Mouse (Mus musculus): Measurements from ENCODE around the gene Dpy19l3. TPM values are rescaled to one million over a fixed set of nuclear protein-coding genes. Genes with fewer than 3 reads are reported as not detected.
A peak's percentile ranks its signal among the peaks of the same experiment; 100 is the strongest.

Dpy19l3 gene
- polyA plus RNA-seq (2015; fragmentation: Nextera tagmentation; extraction: Ambion mirVana), result 6.6 and 10.2 TPM in 2 replicates

DNA sequence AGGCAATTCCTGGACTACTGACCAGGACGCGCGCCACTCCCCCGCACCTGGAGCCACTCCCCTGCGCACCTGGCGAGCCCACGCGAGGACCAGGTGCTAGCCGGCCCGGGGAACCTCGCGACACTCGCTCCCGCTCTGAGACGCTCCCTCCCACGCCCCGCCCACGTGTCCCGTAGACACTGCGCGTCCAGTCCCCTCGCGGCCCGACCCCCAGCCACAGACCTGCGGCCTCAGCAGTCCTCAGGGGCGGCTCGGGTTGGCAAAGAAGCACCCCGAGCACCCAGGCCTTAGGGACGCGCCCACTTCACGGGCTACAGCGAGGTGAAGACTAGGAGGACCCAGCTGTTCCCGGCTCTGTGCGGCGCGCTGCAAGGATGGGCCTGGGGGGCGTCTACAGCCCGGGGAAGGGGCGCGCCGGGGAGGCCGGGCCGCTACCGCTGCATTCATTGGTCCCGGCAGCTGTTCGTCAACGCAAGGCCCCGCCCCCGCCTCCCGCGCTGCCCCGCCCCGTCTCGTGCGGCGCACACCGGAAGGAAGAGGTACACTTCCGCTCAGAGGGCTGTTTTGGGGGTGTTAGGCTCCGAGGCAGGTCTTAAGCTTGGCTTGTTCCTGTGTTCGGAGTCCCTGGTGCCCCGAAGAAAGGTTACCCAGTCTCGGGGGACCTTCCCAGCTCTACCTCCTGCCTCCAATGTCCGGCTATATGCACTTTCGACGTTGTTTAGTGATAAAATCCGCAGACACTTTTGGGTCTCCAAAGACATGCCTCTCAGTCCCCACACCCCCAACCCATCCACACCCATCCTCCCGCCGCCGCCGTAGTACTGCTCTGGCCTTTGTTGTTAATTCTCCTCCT lies at the start of gene Dpy19l3:
Gene Dpy19l3, minus strand, starts transcription at position 422 of the 853 bp plus-strand sequence.
- Histone ChIP-seq H3K9ac (peak within 1 kb of the TSS; percentile 74), H3K4me3 (replicated peaks) (peak within 1 kb of the TSS; percentile 74), H3K27me3 (no peaks in the 10 kb centered on the region), H3K36me3 (peaks cover 9% of the 10 kb centered on the region), H3K9me3 (replicated peaks) (no peaks in the 10 kb centered on the region), H3K4me1 (replicated peaks) (peaks cover 23% of the 10 kb centered on the region), H3K27ac (peak within 1 kb of the TSS; percentile 29; the same call in 1 of the 2 replicates), H3K4me2 (peak within 1 kb of the TSS; percentile 97)
- WGBS (ENCODE audit: insufficient replicate concordance), result 1% methylated on average over 67 of the region's 70 CpGs
- ATAC-seq (ENCODE audit: low read depth) (peak; percentile 90), DNase-seq (peak; percentile 83)

DNA sequence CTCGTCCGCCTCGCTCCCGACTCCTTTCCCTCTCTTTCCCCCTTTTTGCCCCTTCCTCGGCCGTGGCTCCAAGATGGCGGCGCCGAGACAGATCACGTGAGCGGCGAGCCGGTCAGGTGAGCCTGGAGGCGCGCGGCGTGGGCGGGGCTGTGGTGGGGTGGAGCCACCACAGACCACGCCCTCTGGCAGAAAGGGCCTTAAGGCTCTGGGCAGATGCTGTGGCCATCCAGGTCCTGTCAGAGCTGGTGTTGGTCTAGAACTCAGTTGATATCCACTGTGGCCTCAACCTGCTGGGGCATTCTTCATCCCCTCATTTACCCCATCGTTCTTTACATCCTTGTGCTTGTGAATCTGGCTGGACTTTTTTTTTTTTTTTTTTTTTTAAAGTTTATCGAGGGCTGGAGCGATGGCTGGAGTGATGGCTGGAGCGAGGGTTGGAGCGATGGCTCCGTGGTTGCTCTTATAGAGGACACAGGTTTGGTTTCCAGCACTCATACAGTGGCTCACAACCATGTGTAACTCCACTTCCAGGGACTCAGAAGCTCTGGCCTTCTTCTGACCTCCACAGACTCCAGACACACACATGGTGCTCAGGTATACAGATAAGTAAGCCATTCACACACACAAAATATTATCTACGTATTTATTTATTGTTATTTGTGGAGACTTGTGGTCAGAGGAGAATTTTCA lies 48.8 kb upstream of the Dpy19l3 start, which contains the start of gene Zfp507:
Gene Zfp507, minus strand, starts transcription at position 98 of the 690 bp plus-strand sequence.
- ATAC-seq (ENCODE audit: low read depth), result peak; percentile 89
- 21% methylated on average over 22 of the region's 26 CpGs for WGBS (ENCODE audit: insufficient replicate concordance)
- Histone ChIP-seq H3K4me2 (peak within 1 kb of the TSS; percentile 94), H3K9ac (peak within 1 kb of the TSS; percentile 94), H3K4me3 (replicated peaks) (peak within 1 kb of the TSS; percentile 85), H3K27me3 (peaks cover 3% of the 10 kb centered on the region; the same call in 1 of the 2 replicates), H3K4me1 (replicated peaks) (peaks cover 22% of the 10 kb centered on the region; the same call in 1 of the 2 replicates), H3K9me3 (replicated peaks) (no peaks in the 10 kb centered on the region), H3K36me3 (peaks cover 23% of the 10 kb centered on the region), H3K27ac (peak within 1 kb of the TSS; percentile 83)
- DNase-seq, result peak; percentile 75

DNA sequence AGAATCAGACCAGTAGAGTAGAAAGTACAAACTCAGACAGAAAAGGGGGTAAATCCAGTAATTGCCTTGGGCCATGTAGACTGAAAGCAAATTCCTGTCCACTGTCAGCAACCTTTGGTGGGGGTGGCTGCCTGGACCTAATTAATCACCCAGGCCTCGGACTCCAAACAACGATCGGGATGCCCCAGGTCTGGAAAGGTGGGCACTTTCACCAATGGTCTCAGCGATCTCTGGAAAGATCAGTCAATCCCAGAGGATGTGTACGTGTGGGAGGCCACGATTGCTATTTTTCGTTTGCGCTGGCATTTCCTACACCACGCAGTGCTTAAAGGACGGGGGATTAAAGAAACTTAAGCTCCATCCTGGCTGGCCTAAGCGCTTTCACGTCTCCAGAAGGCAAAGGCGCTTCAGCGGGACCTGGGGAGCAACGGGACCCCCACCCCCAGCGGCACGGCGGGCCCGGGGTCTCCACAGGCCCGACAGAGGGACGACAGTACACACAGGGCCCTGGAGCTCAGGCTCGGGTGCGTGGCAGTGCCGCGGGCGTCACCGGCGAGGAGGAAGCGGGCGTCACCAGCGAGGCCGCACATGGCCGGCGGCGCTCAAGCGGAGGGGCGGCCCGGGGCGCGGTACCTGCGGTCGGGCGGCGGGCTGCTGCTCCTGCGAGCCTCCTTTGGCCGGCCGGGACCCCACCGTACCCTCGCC lies 48.1 kb upstream of the Dpy19l3 start:
- Histone ChIP-seq H3K4me1 (replicated peaks) (peaks cover 26% of the 10 kb centered on the region), H3K27me3 (no peaks in the 10 kb centered on the region), H3K4me2 (peak overlapping the region; percentile 94), H3K4me3 (replicated peaks) (peak overlapping the region; percentile 85), H3K9me3 (replicated peaks) (no peaks in the 10 kb centered on the region), H3K27ac (peak overlapping the region; percentile 83), H3K36me3 (peaks cover 30% of the 10 kb centered on the region), H3K9ac (peak overlapping the region; percentile 94)
- WGBS (ENCODE audit: insufficient replicate concordance), result under 1% methylated on average over 43 of the region's 49 CpGs
- ATAC-seq (ENCODE audit: low read depth), result peak; percentile 89
- DNase-seq, result peak; percentile 13

DNA sequence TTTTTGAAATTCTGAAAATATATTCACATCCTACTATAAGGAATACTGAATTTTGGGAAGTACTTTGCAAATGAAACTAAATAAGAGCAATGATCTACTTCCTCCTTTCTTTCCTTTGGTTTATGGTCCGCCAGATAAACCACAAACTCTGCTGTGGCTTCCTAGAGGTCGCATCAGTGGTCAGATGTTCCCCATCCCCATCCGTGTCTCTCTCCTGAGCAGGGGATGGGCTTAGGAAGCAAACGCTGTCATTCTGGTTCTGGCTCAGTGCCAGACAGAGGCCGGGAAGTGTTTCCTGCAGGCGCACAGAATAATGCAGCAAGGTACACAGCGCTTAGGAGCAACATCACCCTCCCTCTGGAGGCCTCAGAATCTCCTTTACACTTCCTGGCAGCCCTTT lies 41.9 kb upstream of the Dpy19l3 start:
- peaks cover 57% of the 10 kb centered on the region for H3K4me1 ChIP-seq (replicated peaks)
- WGBS (ENCODE audit: insufficient replicate concordance), result 26% methylated on average over 7 of the region's 7 CpGs
- no peak for DNase-seq

DNA sequence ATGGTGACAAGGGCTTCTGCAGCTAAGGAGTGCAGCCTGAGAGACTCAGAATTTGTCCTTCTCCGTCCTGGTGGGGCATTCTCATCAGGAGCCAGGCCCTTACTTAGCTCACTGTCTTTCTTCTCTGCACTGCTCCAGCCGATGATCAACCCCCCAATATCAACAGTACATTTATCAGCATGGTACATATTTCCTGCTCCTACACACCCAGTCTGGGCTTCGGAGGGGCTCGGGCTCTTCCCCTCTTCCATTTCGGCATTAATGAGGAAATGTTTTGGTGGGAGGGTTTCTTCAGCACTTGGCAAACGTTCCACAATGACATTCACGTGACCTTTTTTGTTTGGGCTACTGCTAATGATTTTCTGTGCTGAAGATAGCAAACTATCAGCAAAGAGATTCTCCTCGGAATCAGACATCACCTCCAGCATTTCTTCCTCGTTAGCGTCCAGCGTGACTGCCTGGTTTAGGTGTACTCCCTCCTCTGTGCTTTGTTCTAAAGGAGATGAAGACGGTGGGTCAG lies 40.0 kb upstream of the Dpy19l3 start:
- no peaks in the 10 kb centered on the region for H3K27me3 ChIP-seq
- no peak overlapping the region for H3K4me2 ChIP-seq
- no peak overlapping the region for H3K4me3 ChIP-seq (replicated peaks)
- WGBS (ENCODE audit: insufficient replicate concordance), result 47% methylated on average over 12 of the region's 12 CpGs
- no peaks in the 10 kb centered on the region for H3K9me3 ChIP-seq (replicated peaks)
- ATAC-seq (ENCODE audit: low read depth), result 0 out of 2 replicates have a peak, but pooled peaks have one; percentile 35
- H3K27ac ChIP-seq, result no peak overlapping the region
- H3K9ac ChIP-seq, result no peak overlapping the region
- DNase-seq, result no peak
- H3K36me3 ChIP-seq, result peaks cover 90% of the 10 kb centered on the region
- H3K4me1 ChIP-seq (replicated peaks), result peaks cover 54% of the 10 kb centered on the region

More for the DNA sequence above, 41.9 kb upstream of the Dpy19l3 start:
- Histone ChIP-seq H3K9me3 (replicated peaks) (no peaks in the 10 kb centered on the region), H3K27ac (no peak overlapping the region), H3K4me3 (replicated peaks) (no peak overlapping the region), H3K4me2 (no peak overlapping the region), H3K27me3 (no peaks in the 10 kb centered on the region), H3K9ac (no peak overlapping the region), H3K36me3 (peaks cover 84% of the 10 kb centered on the region)
- ATAC-seq (ENCODE audit: low read depth), result no peak

DNA sequence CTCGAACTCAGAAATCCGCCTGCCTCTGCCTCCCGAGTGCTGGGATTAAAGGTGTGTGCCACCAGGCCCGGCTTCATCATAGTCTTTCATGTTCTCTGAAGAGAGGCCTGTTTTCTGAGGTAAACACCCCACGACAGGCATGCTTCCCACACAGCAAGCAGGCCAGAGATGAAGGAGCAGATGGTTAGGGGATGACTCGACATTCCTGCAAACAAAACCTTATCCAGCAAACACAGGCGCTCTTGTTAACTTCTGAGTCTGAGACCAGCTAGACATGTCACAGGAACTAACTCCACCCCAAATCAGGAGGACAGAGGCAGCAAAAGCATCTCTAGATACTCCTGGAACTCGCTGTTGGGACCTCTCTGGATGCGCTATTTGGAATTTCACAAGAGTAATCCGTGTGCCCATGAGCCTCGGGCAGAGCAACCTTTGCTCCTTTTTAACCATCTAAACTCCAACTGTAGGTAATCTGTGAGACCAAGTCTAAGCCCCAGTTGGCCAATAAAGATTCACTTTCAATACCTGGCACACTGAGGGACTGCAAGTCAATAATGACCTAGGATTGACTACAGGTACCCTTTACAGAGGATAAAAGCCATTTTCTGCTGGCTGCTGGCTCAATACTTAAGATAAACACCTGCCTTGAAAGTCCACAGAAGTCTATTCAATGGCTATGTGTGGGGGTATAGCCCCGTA lies 38.0 kb upstream of the Dpy19l3 start:
- H3K27me3 ChIP-seq, result no peaks in the 10 kb centered on the region
- H3K9me3 ChIP-seq (replicated peaks), result no peaks in the 10 kb centered on the region
- DNase-seq, result peak; percentile 58
- 56% methylated on average over 12 of the region's 12 CpGs for WGBS (ENCODE audit: insufficient replicate concordance)
- H3K4me3 ChIP-seq (replicated peaks), result no peak overlapping the region
- H3K9ac ChIP-seq, result no peak overlapping the region
- H3K36me3 ChIP-seq, result peaks cover 89% of the 10 kb centered on the region
- peak; percentile 79 for ATAC-seq (ENCODE audit: low read depth)
- H3K4me1 ChIP-seq (replicated peaks), result peaks cover 46% of the 10 kb centered on the region
- no peak overlapping the region for H3K4me2 ChIP-seq
- peak overlapping the region; percentile 47; the same call in 1 of the 2 replicates for H3K27ac ChIP-seq

DNA sequence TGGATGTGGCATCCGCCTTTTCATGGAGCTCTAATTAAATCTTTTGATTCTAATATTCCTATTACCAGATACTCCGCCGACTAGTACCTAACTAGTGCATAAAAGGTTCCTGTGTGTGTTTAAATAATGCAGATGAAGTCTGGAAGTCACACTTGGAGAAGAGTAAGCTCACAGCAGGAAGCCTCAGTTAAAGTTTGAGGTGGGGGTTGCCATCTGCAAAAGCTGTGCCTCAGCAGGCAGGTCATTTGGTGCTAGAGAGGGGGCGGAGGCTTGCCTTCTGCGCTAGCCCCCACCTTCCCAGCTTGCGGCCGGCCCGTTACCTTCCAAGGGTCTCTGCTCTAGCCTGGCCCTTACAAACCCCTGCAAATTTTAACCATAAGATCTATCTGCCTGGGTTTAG lies 36.7 kb upstream of the Dpy19l3 start:
- WGBS (ENCODE audit: insufficient replicate concordance), result 92% methylated on average over 8 of the region's 8 CpGs
- H3K36me3 ChIP-seq, result peaks cover 87% of the 10 kb centered on the region
- no peak overlapping the region for H3K9ac ChIP-seq
- no peak for ATAC-seq (ENCODE audit: low read depth)
- no peak overlapping the region for H3K4me2 ChIP-seq
- no peak overlapping the region for H3K27ac ChIP-seq
- peaks cover 33% of the 10 kb centered on the region for H3K4me1 ChIP-seq (replicated peaks)
- H3K9me3 ChIP-seq (replicated peaks), result no peaks in the 10 kb centered on the region
- H3K4me3 ChIP-seq (replicated peaks), result no peak overlapping the region
- no peaks in the 10 kb centered on the region for H3K27me3 ChIP-seq
- DNase-seq, result no peak

DNA sequence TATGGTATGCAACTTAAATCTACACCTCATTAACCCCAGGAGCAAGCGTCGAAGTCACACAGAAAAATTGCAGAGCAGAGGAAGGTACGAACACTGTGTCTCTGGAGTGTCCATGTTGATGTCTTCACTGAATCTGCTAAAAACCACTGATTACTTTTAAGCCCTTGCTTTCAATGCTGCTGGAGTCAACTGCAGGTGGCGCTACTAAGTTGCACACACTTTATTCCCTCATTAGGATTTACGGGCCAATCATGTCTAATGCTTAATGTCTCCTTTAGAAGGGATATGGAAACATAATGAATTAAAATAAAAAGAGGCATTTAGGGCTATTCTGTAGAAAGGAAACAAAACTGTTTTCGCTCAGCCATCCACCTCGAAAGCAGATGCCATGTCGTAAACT lies 35.9 kb upstream of the Dpy19l3 start:
- Histone ChIP-seq H3K27me3 (no peaks in the 10 kb centered on the region), H3K4me2 (no peak overlapping the region), H3K36me3 (peaks cover 90% of the 10 kb centered on the region), H3K9ac (no peak overlapping the region), H3K27ac (no peak overlapping the region), H3K4me3 (replicated peaks) (no peak overlapping the region), H3K9me3 (replicated peaks) (no peaks in the 10 kb centered on the region), H3K4me1 (replicated peaks) (peaks cover 33% of the 10 kb centered on the region)
- 88% methylated on average over 8 of the region's 8 CpGs for whole genome bisulfite sequencing (ENCODE audit: insufficient replicate concordance)
- DNase-seq (no peak), ATAC-seq (ENCODE audit: low read depth) (no peak)

DNA sequence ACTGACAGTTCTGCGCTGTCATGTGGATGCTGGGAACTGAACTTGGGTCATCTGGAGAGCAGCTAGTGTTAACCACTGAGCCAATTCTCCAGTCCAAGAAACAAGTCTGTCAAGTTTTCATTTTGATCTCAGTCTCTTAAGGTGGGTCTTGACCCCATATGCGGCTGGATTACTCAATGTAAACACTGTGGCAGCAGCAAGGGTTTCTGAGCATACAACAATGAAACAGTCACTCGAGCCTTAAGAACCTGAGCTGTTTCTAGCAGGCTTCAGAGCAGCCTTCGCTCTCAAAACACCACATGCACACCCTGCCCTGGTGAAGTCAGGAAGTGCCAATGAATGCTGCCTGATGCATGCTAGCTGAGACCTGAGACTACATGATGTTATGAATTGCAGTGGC lies 31.3 kb upstream of the Dpy19l3 start:
- Histone ChIP-seq H3K27ac (no peak overlapping the region), H3K4me3 (replicated peaks) (no peak overlapping the region), H3K36me3 (peaks cover 81% of the 10 kb centered on the region), H3K9ac (no peak overlapping the region), H3K4me1 (replicated peaks) (no peaks in the 10 kb centered on the region), H3K27me3 (no peaks in the 10 kb centered on the region), H3K9me3 (replicated peaks) (no peaks in the 10 kb centered on the region), H3K4me2 (no peak overlapping the region)
- WGBS (ENCODE audit: insufficient replicate concordance), result 84% methylated on average over 4 of the region's 4 CpGs
- DNase-seq (no peak), ATAC-seq (ENCODE audit: low read depth) (no peak)

DNA sequence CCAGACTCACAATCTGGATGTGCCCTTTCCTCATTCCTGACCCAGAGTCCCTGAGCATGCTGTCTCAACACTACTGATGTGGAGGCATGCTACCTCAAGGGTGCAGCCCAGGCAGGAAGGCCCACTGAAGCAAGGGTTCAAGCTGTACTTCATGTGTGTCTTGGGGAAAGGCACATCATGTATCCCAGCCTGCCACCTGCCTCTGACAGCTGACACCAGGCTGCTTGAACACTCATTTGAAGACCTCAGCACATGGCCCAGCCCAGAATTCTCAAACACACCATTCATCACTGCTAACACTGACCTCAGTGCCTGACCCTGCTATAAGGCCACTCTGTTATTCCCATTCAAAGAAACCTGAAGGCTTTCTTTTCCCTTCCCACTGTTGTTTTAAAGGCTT lies 28.0 kb upstream of the Dpy19l3 start:
- Histone ChIP-seq H3K4me3 (replicated peaks) (no peak overlapping the region), H3K4me2 (no peak overlapping the region), H3K9ac (no peak overlapping the region), H3K4me1 (replicated peaks) (no peaks in the 10 kb centered on the region), H3K27ac (no peak overlapping the region), H3K27me3 (no peaks in the 10 kb centered on the region), H3K9me3 (replicated peaks) (no peaks in the 10 kb centered on the region), H3K36me3 (peaks cover 78% of the 10 kb centered on the region)
- no peak for ATAC-seq (ENCODE audit: low read depth)
- DNase-seq, result no peak
